Mouse (Mus musculus): ENCODE results near the gene Zcchc24. TPM values are rescaled to one million over a fixed set of nuclear protein-coding genes. Genes with fewer than 3 reads are reported as not detected.
"Not testable (repeated sequence)": the region's sequence is repeated elsewhere in the genome, so short reads cannot be mapped to it uniquely, and the experiment has no call there.

The Zcchc24 gene
- 29.0 TPM for polyA plus RNA-seq (2021)

DNA sequence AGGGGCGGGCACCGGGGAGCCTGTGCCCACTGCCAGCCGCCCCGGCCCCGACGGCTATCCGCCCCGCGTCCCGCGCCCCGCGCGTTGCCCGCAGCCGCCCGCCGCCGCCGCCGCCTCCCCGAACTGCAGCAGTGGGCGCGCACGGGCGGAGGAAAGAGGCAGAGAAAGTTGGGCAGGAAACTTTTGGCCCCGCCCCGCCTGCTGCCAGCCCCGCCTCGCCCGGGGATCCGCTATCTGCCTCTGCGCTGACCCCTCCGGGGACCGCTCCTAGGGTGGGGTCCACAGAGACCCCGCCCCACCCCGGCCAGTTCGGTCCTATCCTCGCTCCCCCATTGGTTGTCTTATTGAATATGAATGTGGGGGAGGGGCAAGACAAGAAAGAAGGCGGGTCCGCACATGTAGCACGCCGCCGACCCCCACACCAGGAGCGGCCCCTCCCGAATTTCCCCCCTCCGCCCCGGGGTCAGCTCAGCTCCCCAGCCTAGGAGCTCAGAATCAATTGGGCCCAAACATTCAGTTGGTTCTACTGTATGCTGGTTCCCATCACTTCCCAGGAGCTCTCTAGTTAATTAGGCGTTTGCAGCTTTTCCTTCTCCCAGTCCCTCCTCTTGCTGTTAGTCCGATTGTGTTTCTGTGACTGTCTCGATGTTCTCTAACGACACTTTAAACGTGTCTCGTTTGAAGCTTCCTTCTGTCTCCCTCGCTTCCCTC is at the start of gene Zcchc24:
Zcchc24 (minus strand) TSS at position 125 of the 711 bp plus-strand sequence.
- POLR2A ChIA-PET: interaction anchor here (0.6 to 2.3 kb wide), 6 partner anchors 10 to 43 kb away, joined by 3 to 7 read pairs (median 6); no protein-coding TSS in a partner anchor
- in situ Hi-C loops (cut with MboI; ENCODE audit: low pct_unique_long_range_greater_than_20kb): no loop called here
- peak; percentile 82 for ATAC-seq
- H3K27me3 ChIP-seq: no peaks in the 10 kb centered on the region
- no peak for TF ChIP-seq CTCF (IDR thresholded peaks at IDR 0.05)
- DNase-seq (ENCODE audit: low read depth, low spot score): no peak
- CTCF ChIA-PET: interaction anchor here (1.2 kb wide), 1 partner anchor 31 kb away, joined by 4 read pairs; no protein-coding TSS in a partner anchor

DNA sequence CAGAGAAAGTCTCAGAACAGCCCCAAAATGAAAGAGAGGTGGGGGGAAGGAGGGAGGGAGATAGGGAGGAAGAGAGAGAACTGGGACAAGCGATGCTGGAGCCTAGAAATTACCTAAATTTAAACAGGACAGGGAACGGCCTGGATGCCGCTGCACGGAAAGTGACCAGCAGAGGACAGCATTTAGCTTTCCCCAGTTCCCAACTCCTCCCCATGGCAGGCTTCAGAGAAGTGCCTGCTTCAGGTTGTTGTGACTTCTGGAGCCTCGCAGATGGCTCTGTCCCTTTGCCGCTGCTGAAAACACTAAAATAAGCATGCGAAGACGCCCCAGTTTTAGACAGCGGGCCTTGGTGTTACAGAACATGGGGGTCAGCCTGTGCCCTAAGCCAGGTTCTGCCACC is 47.6 kb upstream of the Zcchc24 start:
- POLR2A ChIA-PET: interaction anchor here (1.2 kb wide), 1 partner anchor 13 kb away, joined by 6 read pairs; no protein-coding TSS in a partner anchor
- ATAC-seq: no peak
- H3K27me3 ChIP-seq: no peaks in the 10 kb centered on the region
- DNase-seq (ENCODE audit: low read depth, low spot score): no peak
- peak; percentile 97 for TF ChIP-seq CTCF (IDR thresholded peaks at IDR 0.05)
- in situ Hi-C loops (cut with MboI; ENCODE audit: low pct_unique_long_range_greater_than_20kb): no loop called here
- CTCF ChIA-PET: no interaction called here

DNA sequence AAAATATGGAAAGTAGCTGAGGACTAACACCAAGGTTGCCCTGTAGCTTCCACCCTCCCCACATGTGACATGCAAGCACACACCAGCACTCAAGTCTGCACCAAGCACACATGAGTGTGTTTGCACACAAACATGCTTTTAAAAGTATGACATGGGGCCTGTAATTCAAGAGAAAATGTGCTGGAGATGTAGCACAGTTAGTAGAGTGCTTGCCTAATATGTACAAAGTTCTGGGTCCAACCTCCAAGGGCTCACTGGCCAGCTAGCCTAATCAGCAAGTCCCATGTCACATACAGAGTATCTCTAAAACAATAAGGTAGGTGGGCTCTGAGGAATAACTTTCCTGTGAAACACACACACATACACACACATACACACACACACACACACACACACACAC is 45.3 kb upstream of the Zcchc24 start:
- in situ Hi-C loops (cut with MboI; ENCODE audit: low pct_unique_long_range_greater_than_20kb): no loop called here
- ChIA-PET POLR2A (no interaction called here), CTCF (interaction anchor here (0.7 to 2.0 kb wide), 3 partner anchors 8 to 97 kb away, joined by 4 to 6 read pairs (median 5); no protein-coding TSS in a partner anchor)
- TF ChIP-seq CTCF (IDR thresholded peaks at IDR 0.05): no peak
- no peaks in the 10 kb centered on the region for H3K27me3 ChIP-seq
- DNase-seq (ENCODE audit: low read depth, low spot score) (no peak), ATAC-seq (no peak)

DNA sequence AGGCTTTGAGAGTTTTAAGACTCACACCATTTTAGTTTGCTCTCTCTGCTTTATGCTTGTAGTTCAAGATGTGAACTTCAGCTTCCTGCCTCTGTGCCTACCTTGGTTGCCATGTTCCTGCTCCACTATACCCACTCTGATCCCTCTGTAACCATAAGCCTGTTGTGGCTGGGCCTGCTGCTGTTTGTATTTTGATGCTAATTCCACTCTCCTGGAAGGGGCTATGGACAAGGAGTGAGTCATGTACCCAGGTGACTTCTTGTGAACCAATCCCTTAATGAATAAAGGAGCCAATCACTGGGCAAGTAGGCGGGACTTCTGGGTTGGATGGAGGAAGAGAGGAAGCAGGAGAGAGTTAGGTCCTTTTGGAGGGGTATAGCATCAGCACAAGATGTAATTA is 42.2 kb upstream of the Zcchc24 start:
- ATAC-seq; H3K27me3 ChIP-seq; CTCF ChIA-PET; DNase-seq (ENCODE audit: low read depth, low spot score); in situ Hi-C loops (cut with MboI; ENCODE audit: low pct_unique_long_range_greater_than_20kb); POLR2A ChIA-PET: not testable (repeated sequence)

DNA sequence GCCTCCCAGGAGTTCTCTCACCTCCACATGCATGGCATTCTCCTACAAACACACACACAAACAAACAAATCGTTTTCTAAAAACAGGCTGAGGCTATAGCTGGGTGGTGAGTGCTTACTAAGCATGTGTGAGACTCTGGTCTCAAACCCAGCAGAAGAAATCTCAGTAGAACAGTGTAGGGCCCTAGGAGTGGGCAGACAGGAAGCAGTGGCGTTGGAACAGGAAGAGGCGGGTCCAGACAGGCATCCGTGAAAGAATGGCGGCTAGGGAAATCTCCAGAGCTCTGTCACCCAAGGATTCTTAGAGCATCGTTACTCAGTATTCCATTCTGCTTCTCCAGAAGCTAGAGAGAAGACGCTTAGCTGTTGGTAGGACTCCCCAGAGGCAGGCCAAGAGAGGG is 37.7 kb upstream of the Zcchc24 start:
- in situ Hi-C loops (cut with MboI; ENCODE audit: low pct_unique_long_range_greater_than_20kb): no loop called here
- no peak for DNase-seq (ENCODE audit: low read depth, low spot score)
- no peaks in the 10 kb centered on the region for H3K27me3 ChIP-seq
- no peak for ATAC-seq
- TF ChIP-seq CTCF (IDR thresholded peaks at IDR 0.05): no peak
- CTCF ChIA-PET: interaction anchor here (1.2 to 2.0 kb wide), 2 partner anchors 8 to 98 kb away, joined by 3 to 5 read pairs; no protein-coding TSS in a partner anchor
- POLR2A ChIA-PET: no interaction called here

DNA sequence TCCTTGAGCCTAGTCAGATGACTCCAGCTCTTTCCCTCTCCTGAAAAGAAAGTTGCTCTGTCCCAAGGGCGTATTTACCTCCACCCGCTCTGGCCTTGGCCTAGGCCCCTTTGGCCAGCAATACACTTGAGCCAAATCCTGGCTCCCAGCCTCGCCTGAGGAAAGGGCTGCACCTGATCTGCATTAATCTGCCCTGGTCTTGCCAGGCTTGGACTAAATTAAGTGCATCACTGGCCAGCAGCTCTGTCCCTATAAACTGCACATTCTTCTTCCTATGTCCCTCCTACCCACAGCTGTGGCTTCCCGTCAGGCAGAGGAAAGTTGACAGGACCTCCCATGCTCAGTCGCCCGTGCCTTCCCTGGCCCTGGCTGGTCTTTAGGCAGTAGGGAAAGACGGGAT is 37.0 kb upstream of the Zcchc24 start:
- ATAC-seq: no peak
- TF ChIP-seq CTCF (IDR thresholded peaks at IDR 0.05): no peak

DNA sequence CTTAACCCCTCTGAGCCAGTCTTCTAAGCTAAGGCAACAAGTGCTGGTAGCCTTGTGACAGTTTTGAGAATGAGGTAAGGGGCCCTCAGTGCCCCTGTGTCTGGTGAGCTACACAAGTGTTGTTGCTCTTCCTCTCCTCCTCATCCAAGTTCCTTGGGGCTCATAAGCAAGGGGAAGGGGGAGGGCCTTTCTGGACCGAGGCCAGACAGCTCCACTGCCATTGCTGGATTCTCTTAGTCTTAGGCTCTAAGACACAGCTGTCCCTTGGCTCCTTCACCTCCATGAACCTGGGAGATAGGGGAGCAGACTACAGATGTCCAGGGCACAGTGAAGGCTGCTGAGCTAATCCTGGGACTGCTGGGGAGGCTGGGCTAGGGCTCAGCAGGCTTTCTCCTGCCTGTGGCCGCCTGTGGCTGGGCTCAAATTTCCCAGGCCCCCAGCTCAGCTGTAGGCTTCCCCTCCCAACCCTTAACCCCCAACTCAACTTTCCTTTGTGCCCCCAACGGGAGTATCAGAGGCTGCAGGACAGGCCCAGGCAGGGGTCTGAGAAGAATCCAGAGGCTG is 34.5 kb upstream of the Zcchc24 start:
- ATAC-seq (no peak), DNase-seq (ENCODE audit: low read depth, low spot score) (no peak)
- H3K27me3 ChIP-seq: no peaks in the 10 kb centered on the region
- in situ Hi-C loops (cut with MboI; ENCODE audit: low pct_unique_long_range_greater_than_20kb): no loop called here
- no peak for TF ChIP-seq CTCF (IDR thresholded peaks at IDR 0.05)
- ChIA-PET POLR2A (interaction anchor here (1.4 kb wide), 1 partner anchor 86 kb away, joined by 3 read pairs; no protein-coding TSS in a partner anchor), CTCF (interaction anchor here (1.1 to 1.8 kb wide), 4 partner anchors 11 to 90 kb away, joined by 3 to 5 read pairs (median 4); no protein-coding TSS in a partner anchor)

More for the DNA sequence above, 37.0 kb upstream of the Zcchc24 start:
- DNase-seq (ENCODE audit: low read depth, low spot score): no peak
- POLR2A ChIA-PET: no interaction called here
- no peaks in the 10 kb centered on the region for H3K27me3 ChIP-seq
- CTCF ChIA-PET: interaction anchor here (1.2 to 2.0 kb wide), 2 partner anchors 9 to 98 kb away, joined by 3 to 5 read pairs; no protein-coding TSS in a partner anchor
- in situ Hi-C loops (cut with MboI; ENCODE audit: low pct_unique_long_range_greater_than_20kb): no loop called here

DNA sequence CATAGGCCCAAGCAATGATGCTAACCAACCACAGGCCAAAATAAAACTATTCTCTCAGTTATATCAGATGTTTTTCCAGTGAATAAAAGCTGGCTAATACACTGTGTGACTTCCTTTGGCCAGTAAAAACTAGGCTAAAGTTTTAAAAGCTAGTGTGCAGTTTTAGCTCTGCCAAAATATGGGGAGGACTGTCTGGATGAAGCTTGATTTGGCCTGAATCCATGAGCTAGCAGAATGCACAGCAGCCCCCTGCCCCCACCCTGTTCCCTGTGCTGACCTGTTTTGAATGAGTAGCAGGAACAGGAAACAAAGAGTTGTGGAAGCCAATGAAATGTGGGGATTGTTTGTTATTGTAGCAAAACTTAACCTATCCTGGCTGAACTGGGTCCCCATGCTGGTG is 33.7 kb upstream of the Zcchc24 start:
- ChIA-PET CTCF (interaction anchor here (0.8 to 1.8 kb wide), 6 partner anchors 10 to 94 kb away, joined by 3 to 5 read pairs (median 3); no protein-coding TSS in a partner anchor), POLR2A (interaction anchor here (1.4 kb wide), 1 partner anchor 85 kb away, joined by 3 read pairs; no protein-coding TSS in a partner anchor)
- no peak for TF ChIP-seq CTCF (IDR thresholded peaks at IDR 0.05)
- no peak for DNase-seq (ENCODE audit: low read depth, low spot score)
- in situ Hi-C loops (cut with MboI; ENCODE audit: low pct_unique_long_range_greater_than_20kb): no loop called here
- no peaks in the 10 kb centered on the region for H3K27me3 ChIP-seq
- no peak for ATAC-seq

DNA sequence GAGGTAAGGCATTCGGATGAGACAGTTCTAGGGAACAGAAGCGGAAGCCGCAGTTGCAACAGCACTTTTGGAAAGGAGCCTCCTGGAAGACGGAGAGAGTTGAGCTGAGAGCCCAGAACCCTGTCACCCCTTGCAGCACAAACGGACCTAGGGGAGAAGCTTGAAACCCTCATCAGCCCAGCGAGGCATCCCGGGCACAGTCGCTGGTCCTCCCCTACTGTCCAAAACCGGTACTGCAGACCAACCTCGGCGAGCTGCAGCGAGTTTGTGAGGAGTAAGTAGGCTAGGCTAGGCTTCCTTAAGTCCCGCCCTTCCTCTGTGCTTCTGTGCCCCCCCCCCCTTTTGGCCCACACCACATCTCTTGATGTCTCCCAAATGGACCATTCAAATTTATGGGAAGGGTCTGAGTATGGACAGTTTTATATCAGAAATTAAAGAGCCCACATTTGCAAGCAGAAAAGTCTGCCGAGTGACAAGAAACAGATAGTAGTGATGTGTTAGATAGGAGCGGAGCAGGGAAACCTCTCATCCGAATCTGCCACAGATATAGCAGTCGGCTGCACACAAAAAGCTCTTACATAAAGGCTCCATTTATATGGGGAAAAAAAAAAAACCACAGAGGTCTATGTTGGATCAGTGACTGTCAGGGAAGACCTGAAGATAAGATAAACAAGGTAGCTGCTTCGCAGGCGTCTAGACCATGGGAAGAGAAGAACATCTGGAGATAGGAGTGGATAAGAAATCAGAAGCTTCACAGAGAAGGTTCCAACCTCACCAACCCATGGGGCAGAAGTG is 31.5 kb upstream of the Zcchc24 start:
- ATAC-seq: no peak

DNA sequence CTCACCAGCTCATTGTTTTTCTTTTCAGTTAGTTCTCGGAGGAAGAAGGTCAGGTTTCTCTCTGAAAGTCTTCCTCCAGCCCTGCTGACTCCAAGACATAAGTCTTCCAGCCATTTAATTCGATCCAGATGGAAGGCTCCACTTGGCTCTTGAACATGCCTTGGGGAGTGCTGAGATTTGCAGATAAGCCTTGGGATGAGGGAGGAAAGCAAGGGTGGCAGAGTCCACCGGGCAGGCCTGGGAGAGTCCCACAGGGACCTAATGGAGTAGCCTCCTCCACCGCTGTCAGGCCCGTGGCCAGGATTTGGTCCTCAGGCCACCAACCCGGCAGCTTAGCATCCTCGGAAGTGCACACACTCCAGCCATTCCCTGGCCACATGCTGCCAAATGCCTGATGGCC is 27.8 kb upstream of the Zcchc24 start:
- ATAC-seq (no peak), DNase-seq (ENCODE audit: low read depth, low spot score) (no peak)
- in situ Hi-C loops (cut with MboI; ENCODE audit: low pct_unique_long_range_greater_than_20kb): loop anchor here (5.0 kb wide), 1 partner anchor 74 kb away; no protein-coding TSS in a partner anchor
- CTCF ChIA-PET: no interaction called here
- POLR2A ChIA-PET: no interaction called here
- no peaks in the 10 kb centered on the region for H3K27me3 ChIP-seq
- no peak for TF ChIP-seq CTCF (IDR thresholded peaks at IDR 0.05)

More for the DNA sequence above, 31.5 kb upstream of the Zcchc24 start:
- H3K27me3 ChIP-seq: no peaks in the 10 kb centered on the region
- in situ Hi-C loops (cut with MboI; ENCODE audit: low pct_unique_long_range_greater_than_20kb): no loop called here
- DNase-seq (ENCODE audit: low read depth, low spot score): no peak
- peak; percentile 93 for TF ChIP-seq CTCF (IDR thresholded peaks at IDR 0.05)
- CTCF ChIA-PET: interaction anchor here (0.8 to 1.6 kb wide), 10 partner anchors 8 to 92 kb away, joined by 3 to 10 read pairs (median 4); partner anchors contain the start of gene Zcchc24
- POLR2A ChIA-PET: interaction anchor here (0.6 to 0.9 kb wide), 2 partner anchors 19 to 92 kb away, joined by 3 to 4 read pairs; no protein-coding TSS in a partner anchor

Data from Patski (cell line).